Mouse (Mus musculus) liver, postnatal 0 days (tissue): ENCODE data around the gene Olfr390.

ENCODE experiments used
- CTCF ChIP-seq: sonication (generic); IDR thresholded peaks from 2 replicates; pipeline ENCODE4 v1.5.1; 2016; ENCODE audit warnings: antibody characterized with exemption, low read depth
- EP300 ChIP-seq: IDR thresholded peaks from 2 replicates; pipeline ENCODE4 v1.6.1; 2016; ENCODE audit warnings: antibody characterized with exemption, low read depth, mild to moderate bottlenecking

DNA sequence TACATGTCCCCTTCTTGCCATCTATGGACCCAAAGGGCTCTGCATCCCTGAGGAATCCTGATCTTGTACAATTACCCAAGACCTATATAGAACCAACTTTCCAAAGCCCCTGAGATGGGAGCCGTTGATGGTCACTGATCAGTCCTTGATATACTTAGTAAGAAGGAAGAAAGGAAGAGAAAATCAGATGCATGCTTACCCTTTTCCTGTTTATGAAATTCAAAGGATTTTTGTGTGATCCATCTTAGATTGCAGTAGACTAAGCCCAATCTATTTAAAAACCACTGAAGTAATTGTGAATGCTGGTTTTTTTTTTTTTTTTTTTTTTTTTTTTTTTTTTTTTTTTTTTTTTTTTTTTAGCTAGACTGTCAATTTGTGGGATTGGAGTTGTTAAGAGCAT is 2.2 kb upstream of the Olfr390 start, which contains the start of gene Olfr389:
- TF ChIP-seq EP300, result no peak
- TF ChIP-seq CTCF, result no peak
